Mouse (Mus musculus): Measurements from ENCODE around the gene C2cd4a. TPM values are rescaled to one million over a fixed set of nuclear protein-coding genes. Genes with fewer than 3 reads are reported as not detected.

C2cd4a gene
- total RNA-seq, 2 experiments from 2014 or later = 3.1 to 3.8 TPM

GRCm38 (mm10) chr9:67849846-67850245 lies 17.7 kb upstream of the C2cd4a start:
- DNase-seq (ENCODE audit: low spot score in 2 of 2) = no peak
- no peak for TF ChIP-seq CTCF (conservative IDR thresholded peaks at IDR 0.05)
- Histone ChIP-seq H3K27ac (no peak overlapping the region), H3K4me3 (no peak overlapping the region)

- no peak for DNase-seq (ENCODE audit: low spot score in 2 of 2)
- H3K27ac ChIP-seq = no peak overlapping the region
- no peak overlapping the region for H3K4me3 ChIP-seq
- TF ChIP-seq CTCF (conservative IDR thresholded peaks at IDR 0.05) = no peak
These were observed 17.3 kb upstream of the C2cd4a start for GRCm38 (mm10) chr9:67849397-67849796.

- DNase-seq (ENCODE audit: low spot score in 2 of 2) = peak; percentile 29 to 52
- no peak for TF ChIP-seq CTCF (conservative IDR thresholded peaks at IDR 0.05)
- Histone ChIP-seq H3K27ac (peak overlapping the region; percentile 83), H3K4me3 (no peak overlapping the region)
These were observed 15.5 kb upstream of the C2cd4a start for GRCm38 (mm10) chr9:67847606-67848005.

- Histone ChIP-seq H3K27ac (peak overlapping the region; percentile 83; the same call in 1 of the 2 replicates), H3K4me3 (no peak overlapping the region)
- TF ChIP-seq CTCF (conservative IDR thresholded peaks at IDR 0.05) = peak; percentile 49
- DNase-seq (ENCODE audit: low spot score in 2 of 2) = no peak
These were observed 14.0 kb upstream of the C2cd4a start for GRCm38 (mm10) chr9:67846089-67846488.

DNA sequence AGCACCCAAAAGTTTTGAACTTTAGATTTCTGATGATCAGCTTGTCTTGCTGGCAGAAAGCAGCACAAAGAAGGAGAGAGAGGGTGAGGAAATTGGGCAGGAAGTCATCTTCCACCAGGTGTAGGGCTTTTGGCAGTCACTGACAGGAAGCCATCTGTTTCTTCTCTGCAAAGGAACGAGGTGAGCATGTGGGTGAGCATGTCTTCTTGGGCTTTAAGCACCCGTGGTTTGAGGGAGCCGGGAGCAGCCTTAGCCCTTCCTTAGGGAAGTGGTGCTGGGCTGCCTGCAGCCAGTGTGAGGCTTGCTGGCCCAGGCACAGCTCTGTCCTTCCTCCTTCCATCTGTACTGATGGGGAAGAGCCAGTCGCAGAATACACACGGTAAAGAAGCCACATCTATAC lies 13.5 kb upstream of the C2cd4a start:
- no peak for TF ChIP-seq CTCF (conservative IDR thresholded peaks at IDR 0.05)
- Histone ChIP-seq H3K27ac (peak overlapping the region; percentile 56; the same call in 1 of the 2 replicates), H3K4me3 (no peak overlapping the region)
- DNase-seq (ENCODE audit: low spot score in 2 of 2) = no peak

- no peak for TF ChIP-seq CTCF (conservative IDR thresholded peaks at IDR 0.05)
- H3K27ac ChIP-seq = peak overlapping the region; percentile 56; the same call in 1 of the 2 replicates
These were observed 12.9 kb upstream of the C2cd4a start for GRCm38 (mm10) chr9:67845012-67845411.

DNA sequence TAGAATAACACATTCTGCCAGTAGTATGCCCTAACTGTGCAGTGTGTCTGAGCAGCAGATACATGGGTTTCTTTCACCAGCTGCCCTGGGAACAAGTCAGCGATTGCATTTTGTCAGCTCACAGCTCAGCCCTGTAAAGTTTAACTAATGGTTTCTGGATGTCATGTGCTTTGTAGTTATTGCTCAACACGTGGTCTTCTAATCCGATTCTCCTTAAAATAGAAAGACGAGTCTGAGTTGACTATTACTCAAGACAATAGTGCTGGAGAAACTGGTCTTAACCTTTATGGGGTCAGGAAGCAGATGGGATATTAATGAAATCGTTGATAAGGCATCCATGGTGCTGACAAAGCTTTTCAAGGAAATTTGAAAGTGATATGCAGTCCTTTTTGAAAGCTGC lies 10.7 kb upstream of the C2cd4a start:
- TF ChIP-seq CTCF (conservative IDR thresholded peaks at IDR 0.05) = no peak
- H3K4me3 ChIP-seq = no peak overlapping the region; the same call in 1 of the 2 replicates
- H3K27ac ChIP-seq = no peak overlapping the region
- no peak for DNase-seq (ENCODE audit: low spot score in 2 of 2)

More at GRCm38 (mm10) chr9:67845012-67845411, 12.9 kb upstream of the C2cd4a start:
- DNase-seq (ENCODE audit: low spot score in 2 of 2) = no peak
- H3K4me3 ChIP-seq = no peak overlapping the region

- DNase-seq (ENCODE audit: low spot score in 2 of 2) = peak; percentile 75 to 84
- peak within 1 kb of the TSS; percentile 83 for H3K4me3 ChIP-seq
- H3K27ac ChIP-seq = peak within 1 kb of the TSS; percentile 94
- TF ChIP-seq CTCF (conservative IDR thresholded peaks at IDR 0.05) = peak; percentile 37
These were observed 8.1 kb upstream of the C2cd4a start, which contains the start of gene Vps13c for GRCm38 (mm10) chr9:67839981-67840859. Gene Vps13c, plus strand, starts transcription at chr9:67840396.

DNA sequence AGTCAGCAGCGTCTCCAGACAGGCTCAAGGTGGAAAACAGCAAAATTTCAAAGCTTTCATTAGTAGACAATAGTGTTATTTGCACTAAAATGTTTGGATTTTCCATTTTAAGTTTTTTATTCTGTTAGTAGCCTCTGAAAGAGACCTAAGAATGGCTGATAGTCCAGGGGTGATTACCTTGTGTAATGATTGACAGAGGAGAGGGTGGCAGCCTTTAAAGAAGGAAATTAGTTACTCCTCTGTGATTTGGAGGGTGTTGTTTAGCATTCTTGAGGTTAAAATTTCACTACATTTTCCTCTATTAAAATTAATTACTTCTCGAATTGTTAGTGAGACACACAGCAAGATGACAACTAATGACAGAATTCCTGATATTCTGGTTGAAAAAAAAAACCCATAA lies 5.2 kb upstream of the C2cd4a start:
- no peak overlapping the region for H3K4me3 ChIP-seq
- H3K27ac ChIP-seq = no peak overlapping the region
- DNase-seq (ENCODE audit: low spot score in 2 of 2) = no peak
- no peak for TF ChIP-seq CTCF (conservative IDR thresholded peaks at IDR 0.05)

- Histone ChIP-seq H3K4me3 (no peak overlapping the region), H3K27ac (no peak overlapping the region)
- DNase-seq (ENCODE audit: low spot score in 2 of 2) = no peak
- TF ChIP-seq CTCF (conservative IDR thresholded peaks at IDR 0.05) = no peak
These were observed 2.4 kb upstream of the C2cd4a start for GRCm38 (mm10) chr9:67834535-67834934.

- DNase-seq (ENCODE audit: low spot score in 2 of 2) = peak in 1 of 2 experiments; percentile 25
- Histone ChIP-seq H3K4me3 (peak overlapping the region; percentile 56), H3K27ac (peak overlapping the region; percentile 90)
- 0 out of 2 replicates have a peak, but pooled peaks have one; percentile 4 for TF ChIP-seq CTCF (conservative IDR thresholded peaks at IDR 0.05)
These were observed 628 bp downstream of the C2cd4a start for GRCm38 (mm10) chr9:67831359-67832045.

DNA sequence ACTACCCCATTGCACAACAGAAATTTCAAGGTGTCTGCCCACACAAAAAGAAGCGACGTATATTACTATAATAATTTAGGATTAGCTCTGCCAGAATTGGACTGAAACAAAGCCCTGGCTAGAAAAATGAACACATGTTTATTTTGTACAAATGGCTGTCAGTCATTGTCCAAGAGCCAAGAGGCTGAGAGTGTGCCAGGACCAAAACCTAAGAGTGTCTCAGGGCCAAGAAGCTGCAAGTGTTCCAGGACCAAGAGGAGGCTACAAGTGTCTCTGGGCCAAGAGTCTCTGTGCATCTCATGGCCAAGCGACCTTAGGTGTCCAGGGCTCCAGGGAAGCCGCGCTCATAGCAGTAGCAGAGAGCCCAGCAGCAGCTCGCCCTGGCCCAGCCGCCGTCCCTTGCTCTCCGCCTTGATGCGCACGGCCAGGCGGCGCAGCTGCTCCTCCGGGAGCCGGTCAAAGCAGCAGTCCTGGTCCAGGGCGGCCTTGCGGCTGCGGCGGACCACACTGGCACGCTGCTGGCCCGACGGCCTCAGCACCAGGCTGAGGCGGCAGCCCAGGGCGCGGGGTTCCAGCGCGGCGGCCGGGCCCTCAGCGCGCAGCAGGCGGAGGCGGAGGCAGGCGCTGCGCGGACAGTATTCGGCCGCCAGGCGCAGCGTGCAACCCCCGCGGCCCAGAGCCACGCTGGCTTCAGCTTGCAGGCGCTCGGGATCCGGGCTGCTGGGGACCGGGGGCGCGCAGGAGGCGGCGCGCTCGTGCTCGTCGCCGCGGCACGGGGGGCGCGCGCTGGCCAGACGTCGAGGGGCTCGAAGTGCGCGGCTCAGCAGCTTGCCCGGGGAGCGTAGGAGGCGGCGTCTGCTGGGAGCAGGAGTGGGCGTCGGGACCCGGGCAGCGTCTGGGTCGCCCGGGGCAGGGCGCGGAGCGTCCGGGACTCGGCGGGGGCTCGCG lies 1.4 kb downstream of the C2cd4a start:
- Histone ChIP-seq H3K27ac (peak overlapping the region; percentile 90), H3K4me3 (peak overlapping the region; percentile 56)
- peak; percentile 41 to 79 for DNase-seq (ENCODE audit: low spot score in 2 of 2)
- TF ChIP-seq CTCF (conservative IDR thresholded peaks at IDR 0.05) = no peak

All from layer of hippocampus, adult 2 months (tissue).